Mouse (Mus musculus) kidney, adult 2 months (tissue): Measurements from ENCODE around the gene Als2cr12. TPM values are rescaled to one million over a fixed set of nuclear protein-coding genes. Genes with fewer than 3 reads are reported as not detected.
"Not testable (repeated sequence)": the region's sequence is repeated elsewhere in the genome, so short reads cannot be mapped to it uniquely, and the experiment has no call there.

Experiments used
- DNase-seq: peaks from one replicate; pipeline ENCODE4 v3.0.0; 2021
- H3K27ac ChIP-seq: fragments of 200-500 bp; 2 replicates; pipeline ENCODE4 v1.5.1; 2012; ENCODE audit warnings: low read depth, low read length, control low read depth, inconsistent platforms; ENCODE audit not compliant: insufficient read depth
- H3K27me3 ChIP-seq: fragments of 200-500 bp; replicated peaks from 2 replicates; pipeline ENCODE4 v1.6.1; 2012; ENCODE audit warnings: mild to moderate bottlenecking, moderate library complexity, low read length, inconsistent platforms; ENCODE audit not compliant: control insufficient read depth, insufficient read depth
- H3K36me3 ChIP-seq: fragments of 200-500 bp; 2 replicates; pipeline ENCODE4 v1.6.1; 2012; ENCODE audit warnings: mild to moderate bottlenecking, moderate library complexity, low read length, inconsistent platforms; ENCODE audit not compliant: control insufficient read depth, insufficient read depth
- H3K4me1 ChIP-seq: fragments of 200-500 bp; 2 replicates; pipeline ENCODE4 v1.6.1; 2011; ENCODE audit warnings: low read length; ENCODE audit not compliant: control insufficient read depth, insufficient read depth
- H3K4me3 ChIP-seq: fragments of 200-500 bp; 2 replicates; pipeline ENCODE4 v1.5.1; 2011; ENCODE audit warnings: mild to moderate bottlenecking, low read depth, low read length, control low read depth; ENCODE audit not compliant: insufficient read depth
- CTCF ChIP-seq: fragments of 200-500 bp; conservative IDR thresholded peaks from 2 replicates; pipeline ENCODE4 v1.5.1; 2011; ENCODE audit warnings: low read depth, mild to moderate bottlenecking, control low read depth, low read length, moderate library complexity, mixed read lengths; ENCODE audit not compliant: insufficient read depth, insufficient read length
- POLR2A ChIP-seq: fragments of 200-500 bp; IDR thresholded peaks from one replicate; pipeline ENCODE4 v1.6.1; 2011; ENCODE audit warnings: low read depth, low read length, control low read depth
- WGBS: fragments of 180-500 bp; shearing (Covaris S2); methylation state at CpG from one replicate; pipeline ENCODE4 v1.1.7; 2018; 5-methylcytosine and 5-hydroxymethylcytosine counted together
- polyA plus RNA-seq: library from polyadenylated mRNA; depleted of rRNA; stranded (reverse); fragments of >200 nt; gene quantifications from 2 replicates; pipeline ENCODE4 v1.2.3, GENCODE M21; 2012; rRNA removed

Als2cr12 gene
- polyA plus RNA-seq, 1 experiment, result 0.80 TPM

GRCm38 (mm10) chr1:58614424-58614823 is 81.4 kb downstream of the Als2cr12 start:
- no peaks in the 10 kb centered on the region for H3K36me3 ChIP-seq
- DNase-seq, result peak; percentile 93
- TF ChIP-seq CTCF, result no peak
- no peak for TF ChIP-seq POLR2A
- 40% methylated on average over 3 of the region's 3 CpGs for WGBS
- H3K4me3 ChIP-seq, result no peak overlapping the region
- H3K27me3 ChIP-seq, result no peaks in the 10 kb centered on the region
- peaks cover 13% of the 10 kb centered on the region; the same call in 1 of the 2 replicates for H3K4me1 ChIP-seq
- H3K27ac ChIP-seq, result peak overlapping the region; percentile 78

GRCm38 (mm10) chr1:58613786-58614185 is 82.0 kb downstream of the Als2cr12 start:
- Histone ChIP-seq H3K27me3 (no peaks in the 10 kb centered on the region), H3K27ac (no peak overlapping the region), H3K36me3 (no peaks in the 10 kb centered on the region), H3K4me3 (no peak overlapping the region), H3K4me1 (peaks cover 15% of the 10 kb centered on the region; the same call in 1 of the 2 replicates)
- 82% methylated on average over 6 of the region's 6 CpGs for WGBS
- DNase-seq, result peak; percentile 42
- TF ChIP-seq CTCF (no peak), POLR2A (no peak)

- TF ChIP-seq POLR2A, result no peak
- Histone ChIP-seq H3K27me3 (no peaks in the 10 kb centered on the region), H3K4me3 (no peak overlapping the region), H3K4me1 (peaks cover 13% of the 10 kb centered on the region; the same call in 1 of the 2 replicates), H3K36me3 (no peaks in the 10 kb centered on the region), H3K27ac (peak overlapping the region; percentile 98)
- DNase-seq, result peak; percentile 75
- WGBS, result 18% methylated on average over 1 of the region's 1 CpGs
These were observed 85.2 kb downstream of the Als2cr12 start for GRCm38 (mm10) chr1:58610611-58611010.

- Histone ChIP-seq H3K36me3 (no peaks in the 10 kb centered on the region), H3K27me3 (no peaks in the 10 kb centered on the region), H3K4me1 (peaks cover 11% of the 10 kb centered on the region; the same call in 1 of the 2 replicates), H3K27ac (peak overlapping the region; percentile 98), H3K4me3 (no peak overlapping the region)
- peak; percentile 68 for DNase-seq
- TF ChIP-seq CTCF (no peak), POLR2A (no peak)
- WGBS, result 63% methylated on average over 1 of the region's 1 CpGs
These were observed 85.6 kb downstream of the Als2cr12 start for GRCm38 (mm10) chr1:58610166-58610565.

- not testable (repeated sequence) for H3K4me3 ChIP-seq, H3K4me1 ChIP-seq, H3K36me3 ChIP-seq, H3K27me3 ChIP-seq
- 48% methylated on average over 5 of the region's 5 CpGs for WGBS
- peak; percentile 72 for DNase-seq
- H3K27ac ChIP-seq, result peak overlapping the region; percentile 89
These were observed 86.2 kb downstream of the Als2cr12 start for GRCm38 (mm10) chr1:58609591-58609990.

GRCm38 (mm10) chr1:58603738-58604137 is 92.1 kb downstream of the Als2cr12 start:
- Histone ChIP-seq H3K4me3 (no peak overlapping the region), H3K36me3 (no peaks in the 10 kb centered on the region), H3K27ac (no peak overlapping the region), H3K4me1 (no peaks in the 10 kb centered on the region), H3K27me3 (no peaks in the 10 kb centered on the region)
- 60% methylated on average over 4 of the region's 4 CpGs for WGBS
- peak; percentile 32 for DNase-seq
- TF ChIP-seq POLR2A (no peak), CTCF (no peak)

- TF ChIP-seq CTCF (no peak), POLR2A (no peak)
- 65% methylated on average over 4 of the region's 4 CpGs for WGBS
- DNase-seq, result peak; percentile 35
- Histone ChIP-seq H3K4me1 (no peaks in the 10 kb centered on the region), H3K27ac (no peak overlapping the region), H3K36me3 (no peaks in the 10 kb centered on the region), H3K27me3 (no peaks in the 10 kb centered on the region), H3K4me3 (no peak overlapping the region)
These were observed 93.1 kb downstream of the Als2cr12 start for GRCm38 (mm10) chr1:58602681-58603080.

Other genes starting within 250 kb of the Als2cr12 start
- gene Orc2, start 190.9 kb downstream of the Als2cr12 start, polyA plus RNA-seq, result 7.0 and 8.7 TPM in 2 replicates
- gene Fam126b, start 109.7 kb downstream of the Als2cr12 start, polyA plus RNA-seq, result 5.3 and 5.4 TPM in 2 replicates
- 116 and 197 TPM in 2 replicates for gene Ndufb3, start 109.6 kb downstream of the Als2cr12 start, polyA plus RNA-seq
- gene Cflar, start 15.5 kb upstream of the Als2cr12 start, polyA plus RNA-seq, result 65.8 and 71.1 TPM in 2 replicates
- 5.5 and 6.9 TPM in 2 replicates for gene Casp8, start 99.4 kb upstream of the Als2cr12 start, polyA plus RNA-seq